Mouse (Mus musculus) thymus, adult 2 months (tissue): Measurements from ENCODE around the gene Rdh7. TPM values are rescaled to one million over a fixed set of nuclear protein-coding genes. Genes with fewer than 3 reads are reported as not detected.

ENCODE experiments used
- DNase-seq: peaks from one replicate; pipeline ENCODE4 v3.0.0; 2021
- H3K27ac ChIP-seq: fragments of 200-500 bp; 2 replicates; pipeline ENCODE4 v1.5.1; 2012; ENCODE audit warnings: low read length, control low read depth; ENCODE audit not compliant: control insufficient read depth, insufficient read depth
- H3K27me3 ChIP-seq: fragments of 200-500 bp; 2 replicates; pipeline ENCODE4 v1.6.1; 2012; ENCODE audit warnings: mild to moderate bottlenecking, low read length, moderate library complexity, mixed read lengths; ENCODE audit not compliant: control insufficient read depth, insufficient read depth
- H3K36me3 ChIP-seq: fragments of 200-500 bp; 2 replicates; pipeline ENCODE4 v1.6.1; 2012; ENCODE audit warnings: mild to moderate bottlenecking, low read length, moderate library complexity; ENCODE audit not compliant: control insufficient read depth, insufficient read depth
- H3K4me1 ChIP-seq: fragments of 200-500 bp; replicated peaks from 2 replicates; pipeline ENCODE4 v1.6.1; 2012; ENCODE audit warnings: low read length; ENCODE audit not compliant: control insufficient read depth, insufficient read depth
- H3K4me3 ChIP-seq: fragments of 200-500 bp; 2 replicates; pipeline ENCODE4 v1.5.1; 2012; ENCODE audit warnings: mild to moderate bottlenecking, low read length, control low read depth, moderate library complexity; ENCODE audit not compliant: control insufficient read depth, insufficient read depth
- CTCF ChIP-seq: fragments of 200-500 bp; IDR thresholded peaks from 2 replicates; pipeline ENCODE4 v1.5.1; 2012; ENCODE audit warnings: mild to moderate bottlenecking, control low read depth, low read length, moderate library complexity, borderline replicate concordance; ENCODE audit not compliant: control insufficient read depth, poor library complexity, insufficient read depth; ENCODE audit errors: extremely low read depth
- POLR2A ChIP-seq: fragments of 200-500 bp; IDR thresholded peaks from 2 replicates; pipeline ENCODE4 v1.6.1; 2012; ENCODE audit warnings: mild to moderate bottlenecking, low read length, control low read depth, moderate library complexity; ENCODE audit not compliant: control insufficient read depth, poor library complexity, insufficient read depth; ENCODE audit errors: extremely low read depth
- WGBS: fragments of 180-500 bp; shearing (Covaris S2); methylation state at CpG from one replicate; pipeline ENCODE4 v1.1.7; 2018; 5-methylcytosine and 5-hydroxymethylcytosine counted together
- polyA plus RNA-seq: library from polyadenylated mRNA; depleted of rRNA; stranded (reverse); fragments of >200 nt; gene quantifications from 2 replicates; pipeline ENCODE4 v1.2.3, GENCODE M21; 2012

The Rdh7 gene
- polyA plus RNA-seq, 1 experiment: 0.11 TPM

DNA sequence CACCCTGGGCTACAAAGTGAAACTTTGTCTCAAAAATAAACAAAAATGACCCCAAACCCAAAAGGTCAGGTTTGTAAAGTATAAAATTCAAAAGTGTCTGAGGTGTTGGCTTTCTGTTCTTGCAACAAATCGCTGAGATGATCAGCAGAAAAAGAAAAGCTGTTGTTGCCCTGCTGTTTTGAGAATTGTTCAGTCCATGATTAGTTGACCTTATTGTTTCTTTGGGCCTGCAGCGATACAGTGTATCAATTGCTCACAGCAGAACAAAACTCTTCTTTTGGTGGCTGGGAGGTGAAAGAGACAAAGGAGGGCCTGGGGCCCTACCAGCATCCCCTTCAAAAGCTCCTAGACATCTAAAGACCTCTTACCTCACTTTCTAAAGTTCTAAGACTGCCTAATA, 17.5 kb upstream of the Rdh7 start:
- H3K27me3 ChIP-seq: no peaks in the 10 kb centered on the region
- no peak for DNase-seq
- no peak overlapping the region for H3K27ac ChIP-seq
- no peak for TF ChIP-seq POLR2A
- TF ChIP-seq CTCF: no peak
- no peaks in the 10 kb centered on the region for H3K4me1 ChIP-seq
- H3K36me3 ChIP-seq: no peaks in the 10 kb centered on the region
- 96% methylated on average over 2 of the region's 2 CpGs for WGBS
- no peak overlapping the region for H3K4me3 ChIP-seq

DNA sequence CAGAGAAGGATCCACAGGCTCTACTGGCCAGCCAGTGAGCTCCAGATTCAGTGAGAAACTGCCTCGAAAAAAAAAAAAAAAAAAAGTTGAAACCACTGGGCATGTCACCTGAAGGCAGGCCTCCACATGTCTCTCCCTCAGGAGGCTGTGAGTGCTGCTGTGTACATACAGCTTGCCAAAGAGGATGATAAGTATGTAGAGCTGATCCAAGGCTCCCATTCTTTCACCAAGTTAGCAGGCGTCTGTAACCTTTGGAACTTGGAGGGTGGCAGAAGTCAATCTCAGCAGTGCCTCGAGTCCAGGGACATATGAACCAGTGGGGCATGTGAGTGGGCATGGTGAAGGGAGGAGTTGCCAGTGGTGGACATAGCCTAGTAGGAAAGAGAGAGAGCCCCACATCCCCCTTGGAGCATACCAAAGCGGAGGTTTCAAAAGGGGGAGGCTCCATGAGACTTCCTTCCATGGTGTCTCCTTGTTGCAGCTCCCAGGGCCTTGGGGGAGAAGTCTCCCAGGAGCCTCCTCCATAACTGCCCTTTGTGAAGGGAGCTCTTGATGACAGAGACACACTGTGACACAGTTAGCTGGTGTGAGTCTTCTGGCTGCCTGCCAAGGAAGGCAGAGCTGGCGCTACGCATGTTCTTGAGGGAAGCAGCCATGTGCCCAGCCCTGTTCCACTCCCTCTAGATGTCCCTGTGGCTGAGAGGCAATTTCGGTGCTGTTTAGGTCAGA, 16.3 kb upstream of the Rdh7 start:
- Histone ChIP-seq H3K27me3 (no peaks in the 10 kb centered on the region), H3K4me1 (no peaks in the 10 kb centered on the region), H3K36me3 (no peaks in the 10 kb centered on the region), H3K4me3 (no peak overlapping the region), H3K27ac (no peak overlapping the region)
- TF ChIP-seq POLR2A: no peak
- no peak for TF ChIP-seq CTCF
- WGBS: 68% methylated on average over 7 of the region's 7 CpGs
- DNase-seq: no peak

DNA sequence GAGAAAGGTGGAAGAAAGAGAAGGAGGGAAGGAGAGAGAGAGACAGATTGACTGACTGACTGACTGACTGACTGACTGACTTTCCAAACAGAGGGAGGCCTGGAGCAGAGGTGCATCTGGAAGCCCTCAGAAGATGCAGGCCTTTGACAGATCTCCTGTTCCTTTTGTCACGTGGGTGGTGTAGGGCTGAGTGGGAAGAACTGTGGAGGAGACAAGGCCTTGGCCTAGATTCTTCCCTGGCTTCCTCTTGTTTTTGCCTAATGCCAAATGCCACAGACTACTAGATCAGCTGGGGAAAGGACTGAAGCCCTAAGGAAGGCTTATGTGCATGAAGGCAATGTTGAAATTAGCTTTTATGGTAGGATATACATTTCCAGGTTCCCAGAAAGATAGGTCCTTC, 14.5 kb upstream of the Rdh7 start:
- DNase-seq: no peak
- no peaks in the 10 kb centered on the region for H3K36me3 ChIP-seq
- WGBS: 81% methylated on average over 1 of the region's 1 CpGs
- H3K4me3 ChIP-seq: no peak overlapping the region
- no peaks in the 10 kb centered on the region for H3K4me1 ChIP-seq
- H3K27ac ChIP-seq: no peak overlapping the region
- H3K27me3 ChIP-seq: no peaks in the 10 kb centered on the region
- TF ChIP-seq POLR2A (no peak), CTCF (no peak)

DNA sequence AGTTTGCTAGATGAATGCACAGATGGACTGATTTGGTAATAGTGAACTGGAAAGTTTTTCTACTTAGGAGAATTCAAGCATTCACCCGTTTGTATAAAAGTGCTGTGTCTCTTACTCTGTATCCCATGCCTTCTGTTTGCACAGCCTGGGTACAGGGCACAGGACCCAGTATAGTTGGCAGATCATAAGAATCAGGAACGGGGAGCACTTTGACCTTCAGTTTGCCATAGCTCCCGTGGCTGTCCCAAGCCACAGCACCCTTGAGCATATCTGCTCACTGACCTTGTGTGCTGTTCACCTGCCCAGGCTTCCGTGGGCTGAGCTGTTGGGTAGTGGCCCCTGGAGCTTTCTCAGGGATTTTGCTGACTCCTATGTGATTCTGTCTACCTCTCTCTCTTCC, 13.1 kb upstream of the Rdh7 start:
- DNase-seq: no peak
- WGBS: 85% methylated on average over 4 of the region's 4 CpGs
- no peaks in the 10 kb centered on the region for H3K36me3 ChIP-seq
- TF ChIP-seq POLR2A (no peak), CTCF (no peak)
- no peak overlapping the region for H3K4me3 ChIP-seq
- no peaks in the 10 kb centered on the region for H3K27me3 ChIP-seq
- no peak overlapping the region for H3K27ac ChIP-seq
- no peaks in the 10 kb centered on the region for H3K4me1 ChIP-seq

DNA sequence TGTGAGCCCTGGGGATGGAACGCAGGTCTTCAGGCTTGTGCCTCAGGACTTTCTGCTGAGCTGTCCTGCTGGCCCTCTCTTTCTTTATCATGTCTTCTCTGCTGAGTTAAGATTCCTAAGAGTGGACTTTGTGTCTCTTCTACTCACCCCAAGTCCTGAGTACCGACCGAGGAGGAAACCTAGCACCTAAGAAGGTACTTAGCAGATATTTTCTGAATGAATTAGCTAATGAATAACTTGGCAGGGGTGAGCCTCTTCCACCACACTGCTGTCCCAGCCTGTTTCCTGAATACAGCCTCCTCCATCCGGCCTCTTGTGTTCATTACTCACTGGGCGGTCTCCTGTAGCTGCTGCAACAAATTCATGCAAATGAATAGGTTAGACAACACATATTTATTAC, 11.2 kb upstream of the Rdh7 start:
- no peaks in the 10 kb centered on the region for H3K36me3 ChIP-seq
- no peak for DNase-seq
- WGBS: 66% methylated on average over 5 of the region's 5 CpGs
- H3K4me3 ChIP-seq: no peak overlapping the region
- H3K27me3 ChIP-seq: no peaks in the 10 kb centered on the region
- no peaks in the 10 kb centered on the region for H3K4me1 ChIP-seq
- TF ChIP-seq POLR2A (no peak), CTCF (no peak)
- no peak overlapping the region for H3K27ac ChIP-seq

DNA sequence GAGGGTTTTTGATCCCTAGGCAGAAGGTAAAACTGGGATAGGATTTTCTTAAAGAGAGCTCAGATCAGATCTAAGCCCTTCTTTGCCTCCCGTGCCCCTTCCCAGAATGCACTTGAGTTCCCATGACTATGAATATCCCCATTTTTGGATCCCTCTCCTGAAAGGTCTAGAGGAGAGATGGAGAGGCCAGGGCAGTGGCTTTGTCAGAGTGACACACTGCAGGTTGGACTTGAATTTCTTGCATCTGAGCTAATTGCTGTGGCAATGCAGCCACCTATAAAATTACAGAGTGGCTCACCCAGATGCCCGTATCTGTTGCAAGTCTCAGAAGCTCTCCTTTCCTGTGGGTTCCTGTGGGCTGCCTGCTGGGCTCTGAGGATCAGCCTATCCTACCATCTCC, 9.6 kb upstream of the Rdh7 start, which contains the start of gene Sdr9c7:
Sdr9c7 (plus strand) TSS at position 301 of the 400 bp plus-strand sequence.
- H3K4me3 ChIP-seq: no peak within 1 kb of the TSS
- H3K36me3 ChIP-seq: no peaks in the 10 kb centered on the region
- H3K27me3 ChIP-seq: no peaks in the 10 kb centered on the region
- no peak for DNase-seq
- peaks cover 4% of the 10 kb centered on the region; the same call in 1 of the 2 replicates for H3K4me1 ChIP-seq
- TF ChIP-seq POLR2A: no peak
- no peak for TF ChIP-seq CTCF
- 73% methylated on average over 2 of the region's 2 CpGs for WGBS
- H3K27ac ChIP-seq: no peak within 1 kb of the TSS
